Mouse (Mus musculus) embryonic facial prominence, embryonic 14.5 days (tissue): ENCODE data around the gene 4930550C14Rik. TPM values are rescaled to one million over a fixed set of nuclear protein-coding genes. Genes with fewer than 3 reads are reported as not detected.

Source experiments
- ATAC-seq: fragments of 200-750 bp; cut with Nextera tagmentation; 2 replicates; pipeline ENCODE4 v1.8.0; 2017; ENCODE audit warnings: low read depth, moderate number of reproducible peaks, moderate TSS enrichment
- DNase-seq: peaks from one replicate; pipeline ENCODE4 v3.0.0-alpha.2; 2015; ENCODE audit warnings: low spot score
- H3K27ac ChIP-seq: fragments of 300-500 bp; sonication (generic); replicated peaks from 2 replicates; pipeline ENCODE4 v1.5.1; 2014; ENCODE audit warnings: low read depth, mild to moderate bottlenecking, low read length, moderate library complexity
- H3K27me3 ChIP-seq: fragments of 300-500 bp; sonication (generic); replicated peaks from 2 replicates; pipeline ENCODE4 v1.6.1; 2014; ENCODE audit warnings: low read length; ENCODE audit not compliant: control insufficient read depth, insufficient read depth
- H3K36me3 ChIP-seq: fragments of 300-500 bp; sonication (generic); 2 replicates; pipeline ENCODE4 v1.6.1; 2014; ENCODE audit warnings: low read length, mixed read lengths; ENCODE audit not compliant: control insufficient read depth, insufficient read depth
- H3K4me1 ChIP-seq: fragments of 300-500 bp; sonication (generic); 2 replicates; pipeline ENCODE4 v1.6.1; 2014; ENCODE audit warnings: antibody characterized with exemption, low read length; ENCODE audit not compliant: control insufficient read depth, insufficient read depth
- H3K4me2 ChIP-seq: fragments of 300-500 bp; sonication (generic); 2 replicates; pipeline ENCODE4 v1.6.1; 2014; ENCODE audit warnings: low read depth, mild to moderate bottlenecking, low read length, moderate library complexity, mixed read lengths
- H3K4me3 ChIP-seq: fragments of 300-500 bp; sonication (generic); 2 replicates; pipeline ENCODE4 v1.5.1; 2014; ENCODE audit warnings: low read depth, mild to moderate bottlenecking, low read length
- H3K9ac ChIP-seq: fragments of 300-500 bp; sonication (generic); 2 replicates; pipeline ENCODE4 v1.6.1; 2014; ENCODE audit warnings: low read depth, mild to moderate bottlenecking, low read length, moderate library complexity, mixed read lengths
- H3K9me3 ChIP-seq: fragments of 300-500 bp; sonication (generic); 2 replicates; pipeline ENCODE4 v1.6.1; 2016; ENCODE audit warnings: low read length; ENCODE audit not compliant: control insufficient read depth
- WGBS: fragments of 180-500 bp; shearing (Covaris S2); extraction: QIAGEN DNeasy Blood & Tissue Kit; methylation state at CpG from one replicate; pipeline ENCODE4 v1.1.7; 2014; 5-methylcytosine and 5-hydroxymethylcytosine counted together
- polyA plus RNA-seq: library from polyadenylated mRNA; unstranded; fragments of >200 nt; fragmentation: Nextera tagmentation; extraction: Ambion mirVana; gene quantifications from 2 replicates; pipeline ENCODE4 v1.2.1, GENCODE M21; 2014

Gene 4930550C14Rik
- polyA plus RNA-seq, 1 experiment from 2014 or later, result 1.3 TPM

- Histone ChIP-seq H3K36me3 (no peaks in the 10 kb centered on the region), H3K9ac (no peak overlapping the region), H3K4me2 (no peak overlapping the region), H3K4me3 (no peak overlapping the region), H3K9me3 (no peaks in the 10 kb centered on the region), H3K27ac (no peak overlapping the region), H3K27me3 (no peaks in the 10 kb centered on the region), H3K4me1 (peaks cover 3% of the 10 kb centered on the region; the same call in 1 of the 2 replicates)
- DNase-seq (peak; percentile 33), ATAC-seq (no peak)
- 69% methylated on average over 2 of the region's 2 CpGs for WGBS
These were observed 6.8 kb downstream of the 4930550C14Rik start for GRCm38 (mm10) chr9:53408953-53409361.

GRCm38 (mm10) chr9:53409427-53409826 lies 7.3 kb downstream of the 4930550C14Rik start:
- Histone ChIP-seq H3K9me3 (no peaks in the 10 kb centered on the region), H3K36me3 (no peaks in the 10 kb centered on the region), H3K9ac (no peak overlapping the region), H3K27ac (no peak overlapping the region), H3K27me3 (no peaks in the 10 kb centered on the region), H3K4me1 (peaks cover 3% of the 10 kb centered on the region; the same call in 1 of the 2 replicates), H3K4me2 (no peak overlapping the region), H3K4me3 (no peak overlapping the region)
- ATAC-seq (no peak), DNase-seq (no peak)
- 80% methylated on average over 3 of the region's 3 CpGs for WGBS

- H3K4me1 ChIP-seq, result no peaks in the 10 kb centered on the region
- no peaks in the 10 kb centered on the region for H3K9me3 ChIP-seq
- no peaks in the 10 kb centered on the region for H3K27me3 ChIP-seq
- no peak for ATAC-seq
- DNase-seq, result no peak
- H3K27ac ChIP-seq, result no peak overlapping the region
- H3K36me3 ChIP-seq, result no peaks in the 10 kb centered on the region
- no peak overlapping the region for H3K4me3 ChIP-seq
- WGBS, result 53% methylated on average over 9 of the region's 9 CpGs
- H3K9ac ChIP-seq, result no peak overlapping the region
- no peak overlapping the region for H3K4me2 ChIP-seq
These were observed 20.2 kb downstream of the 4930550C14Rik start for GRCm38 (mm10) chr9:53422133-53422896.

GRCm38 (mm10) chr9:53426726-53427125 lies 24.6 kb downstream of the 4930550C14Rik start:
- Histone ChIP-seq H3K4me1 (no peaks in the 10 kb centered on the region), H3K27ac (no peak overlapping the region), H3K36me3 (no peaks in the 10 kb centered on the region), H3K4me2 (no peak overlapping the region), H3K9me3 (no peaks in the 10 kb centered on the region), H3K4me3 (no peak overlapping the region), H3K27me3 (no peaks in the 10 kb centered on the region), H3K9ac (no peak overlapping the region)
- no peak for DNase-seq
- no peak for ATAC-seq
- 98% methylated on average over 3 of the region's 3 CpGs for WGBS

GRCm38 (mm10) chr9:53427638-53428037 lies 25.5 kb downstream of the 4930550C14Rik start:
- H3K36me3 ChIP-seq, result no peaks in the 10 kb centered on the region
- H3K27me3 ChIP-seq, result no peaks in the 10 kb centered on the region
- H3K4me2 ChIP-seq, result no peak overlapping the region
- H3K9ac ChIP-seq, result no peak overlapping the region
- no peak for ATAC-seq
- DNase-seq, result no peak
- H3K4me3 ChIP-seq, result no peak overlapping the region
- WGBS, result 72% methylated on average over 3 of the region's 3 CpGs
- no peaks in the 10 kb centered on the region for H3K9me3 ChIP-seq
- H3K27ac ChIP-seq, result no peak overlapping the region
- H3K4me1 ChIP-seq, result no peaks in the 10 kb centered on the region

GRCm38 (mm10) chr9:53435830-53436570 lies 33.9 kb downstream of the 4930550C14Rik start:
- H3K27ac ChIP-seq, result no peak overlapping the region
- no peak for ATAC-seq

GRCm38 (mm10) chr9:53450609-53451008 lies 48.5 kb downstream of the 4930550C14Rik start:
- no peak for DNase-seq
- H3K4me3 ChIP-seq, result no peak overlapping the region
- ATAC-seq, result no peak
- no peak overlapping the region for H3K4me2 ChIP-seq
- H3K27me3 ChIP-seq, result no peaks in the 10 kb centered on the region
- no peaks in the 10 kb centered on the region for H3K9me3 ChIP-seq
- no peak overlapping the region for H3K27ac ChIP-seq
- peaks cover 61% of the 10 kb centered on the region for H3K36me3 ChIP-seq
- no peak overlapping the region for H3K9ac ChIP-seq
- no peaks in the 10 kb centered on the region for H3K4me1 ChIP-seq
- 88% methylated on average over 1 of the region's 1 CpGs for WGBS

More at GRCm38 (mm10) chr9:53435830-53436570, 33.9 kb downstream of the 4930550C14Rik start:
- Histone ChIP-seq H3K27me3 (no peaks in the 10 kb centered on the region), H3K4me1 (no peaks in the 10 kb centered on the region), H3K9me3 (no peaks in the 10 kb centered on the region), H3K36me3 (peaks cover 20% of the 10 kb centered on the region), H3K9ac (no peak overlapping the region), H3K4me2 (no peak overlapping the region), H3K4me3 (no peak overlapping the region)
- 89% methylated on average over 14 of the region's 14 CpGs for WGBS
- no peak for DNase-seq

- H3K27ac ChIP-seq, result no peak overlapping the region
- WGBS, result 91% methylated on average over 2 of the region's 2 CpGs
- H3K9me3 ChIP-seq, result no peaks in the 10 kb centered on the region
- no peaks in the 10 kb centered on the region for H3K4me1 ChIP-seq
- H3K9ac ChIP-seq, result no peak overlapping the region
- no peak overlapping the region for H3K4me3 ChIP-seq
- DNase-seq (no peak), ATAC-seq (no peak)
- H3K4me2 ChIP-seq, result no peak overlapping the region
- peaks cover 66% of the 10 kb centered on the region for H3K36me3 ChIP-seq
- no peaks in the 10 kb centered on the region for H3K27me3 ChIP-seq
These were observed 49.9 kb downstream of the 4930550C14Rik start for GRCm38 (mm10) chr9:53452038-53452437.
